Comparison of ENCODE assay signal across 8 mouse cellular contexts in genomic region chr12:78980683-78981091, GRCm38 (mm10). TPM values are rescaled to one million over a fixed set of nuclear protein-coding genes. Genes with fewer than 3 reads are reported as not detected.
DNase-seq lines count a peak whose midpoint lies in the region; ATAC-seq and TF ChIP-seq lines count a peak whose summit lies in the region.

No protein-coding gene starts in this region.

- H3K36me3 ChIP-seq in hindbrain, postnatal 0 days (ENCODE audit: insufficient read depth, low read length): no peaks in the 10 kb centered on the region
- H3K36me3 ChIP-seq in hindbrain, embryonic 11.5 days (ENCODE audit: control insufficient read depth, insufficient read depth, low read length): no peaks in the 10 kb centered on the region
- no peaks in the 10 kb centered on the region for H3K36me3 ChIP-seq in midbrain, embryonic 15.5 days (replicated peaks)

- DNase-seq in hindbrain, postnatal 0 days (ENCODE audit: low spot score): peak; percentile 7
- DNase-seq in hindbrain, embryonic 11.5 days (ENCODE audit: low spot score): no peak
- DNase-seq in c-Kit-positive CD71-negative TER-119-negative erythroid progenitor cells, embryonic 14.5 days (ENCODE audit: low read depth): peak; percentile 57
- DNase-seq in kidney, adult 8-10 months: peak; percentile 45 to 46
- DNase-seq in thymus, postnatal 25 days: peak; percentile 78
- DNase-seq in adipocyte (ENCODE audit: low spot score): no peak

- H3K9me3 ChIP-seq in hindbrain, postnatal 0 days (ENCODE audit: low read length): no peaks in the 10 kb centered on the region
- no peaks in the 10 kb centered on the region for H3K9me3 ChIP-seq in hindbrain, embryonic 11.5 days (ENCODE audit: control insufficient read depth, low read length)
- H3K9me3 ChIP-seq in midbrain, embryonic 15.5 days: no peaks in the 10 kb centered on the region

- ATAC-seq in hindbrain, postnatal 0 days: no peak
- no peak for ATAC-seq in hindbrain, embryonic 11.5 days (ENCODE audit: low FRiP score)
- ATAC-seq in megakaryocyte, adult 5-6 weeks (ENCODE audit: poor library complexity, severe bottlenecking): peak; percentile 94
- no peak for ATAC-seq in midbrain, embryonic 15.5 days (replicated peaks)

- H3K4me3 ChIP-seq in hindbrain, postnatal 0 days (ENCODE audit: low read length): no peak overlapping the region
- H3K4me3 ChIP-seq in hindbrain, embryonic 11.5 days (ENCODE audit: low read depth, low read length): no peak overlapping the region
- H3K4me3 ChIP-seq in midbrain, embryonic 15.5 days: no peak overlapping the region

- TF ChIP-seq CTCF in hindbrain, postnatal 0 days (IDR thresholded peaks at IDR 0.05; ENCODE audit: low read depth): no peak

- no peak overlapping the region for H3K27ac ChIP-seq in hindbrain, postnatal 0 days
- H3K27ac ChIP-seq in hindbrain, embryonic 11.5 days (ENCODE audit: low read depth, low read length): no peak overlapping the region
- H3K27ac ChIP-seq in midbrain, embryonic 15.5 days: no peak overlapping the region

- H3K9ac ChIP-seq in hindbrain, postnatal 0 days (replicated peaks; ENCODE audit: low read length): no peak overlapping the region
- H3K9ac ChIP-seq in hindbrain, embryonic 11.5 days (ENCODE audit: low read depth, low read length): no peak overlapping the region
- H3K9ac ChIP-seq in midbrain, embryonic 15.5 days: no peak overlapping the region

- 84% methylated on average over 5 of the region's 5 CpGs for WGBS in hindbrain, postnatal 0 days
- WGBS in hindbrain, embryonic 11.5 days: 71% methylated on average over 5 of the region's 5 CpGs
- 90% methylated on average over 5 of the region's 5 CpGs for WGBS in midbrain, embryonic 15.5 days

- no peaks in the 10 kb centered on the region for H3K27me3 ChIP-seq in hindbrain, postnatal 0 days (ENCODE audit: insufficient read depth, low read length)
- H3K27me3 ChIP-seq in hindbrain, embryonic 11.5 days (ENCODE audit: control insufficient read depth, insufficient read depth, low read length): no peaks in the 10 kb centered on the region
- H3K27me3 ChIP-seq in midbrain, embryonic 15.5 days (replicated peaks): no peaks in the 10 kb centered on the region

- no peak overlapping the region for H3K4me2 ChIP-seq in hindbrain, postnatal 0 days (ENCODE audit: low read depth, low read length)
- H3K4me2 ChIP-seq in hindbrain, embryonic 11.5 days (replicated peaks; ENCODE audit: low read depth, low read length): no peak overlapping the region
- H3K4me2 ChIP-seq in midbrain, embryonic 15.5 days: no peak overlapping the region

- H3K4me1 ChIP-seq in hindbrain, postnatal 0 days (ENCODE audit: insufficient read depth, low read length): peaks cover 12% of the 10 kb centered on the region; the same call in 1 of the 2 replicates
- no peaks in the 10 kb centered on the region for H3K4me1 ChIP-seq in hindbrain, embryonic 11.5 days (replicated peaks; ENCODE audit: control insufficient read depth, insufficient read depth, low read length)
- H3K4me1 ChIP-seq in midbrain, embryonic 15.5 days: peaks cover 13% of the 10 kb centered on the region

RNA-seq across cellular contexts. Expression of gene Tmem229b, which starts 26.7 kb away (rescaled TPM):
- total RNA-seq in hindbrain, postnatal 0 days (2014; rRNA removed): 192 and 214 TPM in 2 replicates
- 51.0 and 54.4 TPM in 2 replicates for polyA plus RNA-seq in hindbrain, postnatal 0 days (2015; fragmentation: Nextera tagmentation; extraction: Ambion mirVana)
- polyA plus RNA-seq in hindbrain, embryonic 11.5 days (2014; fragmentation: Nextera tagmentation; extraction: Ambion mirVana): 7.5 and 8.8 TPM in 2 replicates
- 49.1 and 55.5 TPM in 2 replicates for total RNA-seq in megakaryocyte, adult 5-6 weeks (2015)
- 67.2 and 70.6 TPM in 2 replicates for total RNA-seq in megakaryocyte, adult 5-6 weeks (2017)
- polyA plus RNA-seq in midbrain, embryonic 15.5 days (2015; fragmentation: Nextera tagmentation; extraction: Ambion mirVana): 82.0 and 82.1 TPM in 2 replicates

RNA-seq across cellular contexts. Expression of gene Plekhh1, which starts 48.3 kb away (rescaled TPM):
- total RNA-seq in hindbrain, postnatal 0 days (2014; rRNA removed): 5.5 and 5.9 TPM in 2 replicates
- polyA plus RNA-seq in hindbrain, postnatal 0 days (2015; fragmentation: Nextera tagmentation; extraction: Ambion mirVana): 1.2 and 1.4 TPM in 2 replicates
- polyA plus RNA-seq in hindbrain, embryonic 11.5 days (2014; fragmentation: Nextera tagmentation; extraction: Ambion mirVana): 4.3 and 4.7 TPM in 2 replicates
- total RNA-seq in megakaryocyte, adult 5-6 weeks (2015): 0.76 and 0.96 TPM in 2 replicates
- 0.37 and 0.98 TPM in 2 replicates for total RNA-seq in megakaryocyte, adult 5-6 weeks (2017)
- 3.3 and 3.7 TPM in 2 replicates for polyA plus RNA-seq in midbrain, embryonic 15.5 days (2015; fragmentation: Nextera tagmentation; extraction: Ambion mirVana)

Comparison
In these comparisons a context has a peak if more than half of its experiments do, and no peak if none do; other contexts are left out.
1. DNase-seq: peak in hindbrain, postnatal 0 days (single experiment), c-Kit-positive CD71-negative TER-119-negative erythroid progenitor cells, embryonic 14.5 days (single experiment), kidney, adult 8-10 months (2 of 2) and thymus, postnatal 25 days (single experiment); none in hindbrain, embryonic 11.5 days (single experiment) and adipocyte (single experiment).